Mouse (Mus musculus): Measurements from ENCODE around the gene Slc25a15. TPM values are rescaled to one million over a fixed set of nuclear protein-coding genes. Genes with fewer than 3 reads are reported as not detected.

Gene Slc25a15
- polyA plus RNA-seq, 1 experiment from 2014 or later, result 17.0 TPM

Other genes starting within 250 kb of the Slc25a15 start
- gene Nek3, start 232.2 kb downstream of the Slc25a15 start, polyA plus RNA-seq (2015; fragmentation: Nextera tagmentation; extraction: Ambion mirVana), result 5.7 and 6.0 TPM in 2 replicates
- 44.0 and 45.1 TPM in 2 replicates for gene Ckap2, start 212.8 kb downstream of the Slc25a15 start, polyA plus RNA-seq (2015; fragmentation: Nextera tagmentation; extraction: Ambion mirVana)
- gene Vps36, start 205.8 kb downstream of the Slc25a15 start, polyA plus RNA-seq (2015; fragmentation: Nextera tagmentation; extraction: Ambion mirVana), result 35.0 and 37.9 TPM in 2 replicates
- gene Thsd1, start 171.3 kb downstream of the Slc25a15 start, polyA plus RNA-seq (2015; fragmentation: Nextera tagmentation; extraction: Ambion mirVana), result 9.7 and 12.1 TPM in 2 replicates
- gene Tpte, start 115.2 kb downstream of the Slc25a15 start, polyA plus RNA-seq (2015; fragmentation: Nextera tagmentation; extraction: Ambion mirVana), result not detected in 2 replicates
- 36.2 and 36.7 TPM in 2 replicates for gene Mrps31, start 12.8 kb upstream of the Slc25a15 start, polyA plus RNA-seq (2015; fragmentation: Nextera tagmentation; extraction: Ambion mirVana)

Data from limb, embryonic 13.5 days (tissue).